Mouse (Mus musculus) lung, adult 2 months (tissue): ENCODE data around the gene Pax8.

Source experiments
- CTCF ChIP-seq: fragments of 200-500 bp; IDR thresholded peaks from 2 replicates; pipeline ENCODE4 v1.5.1; 2011; ENCODE audit warnings: mild to moderate bottlenecking, low read length, control low read depth; ENCODE audit not compliant: insufficient read depth
- POLR2A ChIP-seq: fragments of 200-500 bp; IDR thresholded peaks from 2 replicates; pipeline ENCODE4 v1.6.1; 2011; ENCODE audit warnings: low read depth, mild to moderate bottlenecking, control low read depth, low read length, borderline replicate concordance; ENCODE audit errors: extremely low read depth

GRCm38 (mm10) chr2:24386964-24387320, 88.5 kb downstream of the Pax8 start:
- TF ChIP-seq POLR2A = no peak
- no peak for TF ChIP-seq CTCF
